Mouse (Mus musculus) intestine, postnatal 0 days (tissue): Measurements from ENCODE around the gene Kcnq5. TPM values are rescaled to one million over a fixed set of nuclear protein-coding genes. Genes with fewer than 3 reads are reported as not detected.

Source experiments
- ATAC-seq: fragments of 200-750 bp; cut with Nextera tagmentation; 2 replicates; pipeline ENCODE4 v1.8.0; 2017; ENCODE audit warnings: mild to moderate bottlenecking, moderate TSS enrichment, moderate library complexity
- H3K27ac ChIP-seq: fragments of 300-500 bp; sonication (generic); 2 replicates; pipeline ENCODE4 v1.5.1; 2014; ENCODE audit warnings: mild to moderate bottlenecking, low read depth, low read length, moderate library complexity
- H3K27me3 ChIP-seq: fragments of 300-500 bp; sonication (generic); replicated peaks from 2 replicates; pipeline ENCODE4 v1.6.1; 2014; ENCODE audit warnings: low read length, mixed read lengths; ENCODE audit not compliant: control insufficient read depth, insufficient read depth
- H3K36me3 ChIP-seq: fragments of 300-500 bp; sonication (generic); 2 replicates; pipeline ENCODE4 v1.6.1; 2014; ENCODE audit warnings: mild to moderate bottlenecking, moderate library complexity; ENCODE audit not compliant: control insufficient read depth, insufficient read depth
- H3K4me1 ChIP-seq: fragments of 300-500 bp; sonication (generic); replicated peaks from 2 replicates; pipeline ENCODE4 v1.6.1; 2014; ENCODE audit warnings: antibody characterized with exemption, low read length, mixed read lengths; ENCODE audit not compliant: control insufficient read depth, insufficient read depth
- H3K4me2 ChIP-seq: fragments of 300-500 bp; sonication (generic); replicated peaks from 2 replicates; pipeline ENCODE4 v1.6.1; 2014; ENCODE audit warnings: low read depth, mild to moderate bottlenecking, moderate library complexity
- H3K4me3 ChIP-seq: fragments of 300-500 bp; sonication (generic); 2 replicates; pipeline ENCODE4 v1.5.1; 2014; ENCODE audit warnings: low read depth, low read length
- H3K9ac ChIP-seq: fragments of 300-500 bp; sonication (generic); 2 replicates; pipeline ENCODE4 v1.6.1; 2014; ENCODE audit warnings: mild to moderate bottlenecking, low read depth, low read length
- H3K9me3 ChIP-seq: fragments of 300-500 bp; sonication (generic); 2 replicates; pipeline ENCODE4 v1.6.1; 2016; ENCODE audit warnings: mixed run types; ENCODE audit not compliant: control insufficient read depth
- CTCF ChIP-seq: sonication (generic); IDR thresholded peaks from 2 replicates; pipeline ENCODE4 v1.5.1; 2016; ENCODE audit warnings: low read depth, mild to moderate bottlenecking, control low read depth, antibody characterized with exemption, moderate library complexity
- WGBS: fragments of 180-500 bp; shearing (Covaris S2); extraction: QIAGEN DNeasy Blood & Tissue Kit; methylation state at CpG from one replicate; pipeline ENCODE4 v1.1.7; 2014; 5-methylcytosine and 5-hydroxymethylcytosine counted together
- polyA plus RNA-seq: library from polyadenylated mRNA; unstranded; fragments of >200 nt; fragmentation: Nextera tagmentation; extraction: Ambion mirVana; gene quantifications from 2 replicates; pipeline ENCODE4 v1.2.1, GENCODE M21; 2015

The Kcnq5 gene
- polyA plus RNA-seq, 1 experiment from 2014 or later = 0.40 TPM

GRCm38 (mm10) chr1:21499815-21500534 lies 461.8 kb downstream of the Kcnq5 start:
- no peaks in the 10 kb centered on the region for H3K9me3 ChIP-seq
- H3K9ac ChIP-seq = no peak overlapping the region
- H3K27me3 ChIP-seq = no peaks in the 10 kb centered on the region
- WGBS = 25% methylated on average over 10 of the region's 10 CpGs
- 0 out of 2 replicates have a peak overlapping the region, but pooled peaks have one; percentile 17 for H3K4me2 ChIP-seq
- ATAC-seq = no peak
- no peaks in the 10 kb centered on the region for H3K4me1 ChIP-seq
- H3K36me3 ChIP-seq = no peaks in the 10 kb centered on the region
- no peak overlapping the region for H3K27ac ChIP-seq
- no peak for TF ChIP-seq CTCF
- H3K4me3 ChIP-seq = no peak overlapping the region

GRCm38 (mm10) chr1:21496307-21496706 lies 465.4 kb downstream of the Kcnq5 start:
- H3K4me3 ChIP-seq = no peak overlapping the region
- H3K4me1 ChIP-seq = no peaks in the 10 kb centered on the region
- H3K27me3 ChIP-seq = no peaks in the 10 kb centered on the region
- H3K4me2 ChIP-seq = no peak overlapping the region
- 89% methylated on average over 3 of the region's 3 CpGs for WGBS
- no peak overlapping the region for H3K9ac ChIP-seq
- H3K9me3 ChIP-seq = no peaks in the 10 kb centered on the region
- H3K36me3 ChIP-seq = no peaks in the 10 kb centered on the region
- no peak overlapping the region for H3K27ac ChIP-seq
- TF ChIP-seq CTCF = no peak
- no peak for ATAC-seq

GRCm38 (mm10) chr1:21488645-21489044 lies 473.1 kb downstream of the Kcnq5 start:
- Histone ChIP-seq H3K4me2 (no peak overlapping the region), H3K4me1 (no peaks in the 10 kb centered on the region), H3K27ac (no peak overlapping the region), H3K4me3 (no peak overlapping the region), H3K36me3 (no peaks in the 10 kb centered on the region), H3K9me3 (no peaks in the 10 kb centered on the region), H3K9ac (no peak overlapping the region), H3K27me3 (no peaks in the 10 kb centered on the region)
- no peak for TF ChIP-seq CTCF
- WGBS = 85% methylated on average over 3 of the region's 3 CpGs
- ATAC-seq = no peak

GRCm38 (mm10) chr1:21486266-21486665 lies 475.5 kb downstream of the Kcnq5 start:
- Histone ChIP-seq H3K27ac (no peak overlapping the region), H3K9me3 (no peaks in the 10 kb centered on the region), H3K9ac (no peak overlapping the region), H3K4me1 (no peaks in the 10 kb centered on the region), H3K36me3 (no peaks in the 10 kb centered on the region), H3K4me2 (no peak overlapping the region), H3K27me3 (no peaks in the 10 kb centered on the region), H3K4me3 (no peak overlapping the region)
- WGBS = 43% methylated on average over 5 of the region's 5 CpGs
- no peak for TF ChIP-seq CTCF
- no peak for ATAC-seq

GRCm38 (mm10) chr1:21469311-21469710 lies 492.4 kb downstream of the Kcnq5 start:
- no peaks in the 10 kb centered on the region for H3K4me1 ChIP-seq
- no peaks in the 10 kb centered on the region for H3K36me3 ChIP-seq
- H3K27me3 ChIP-seq = no peaks in the 10 kb centered on the region
- H3K4me2 ChIP-seq = no peak overlapping the region
- no peak overlapping the region for H3K4me3 ChIP-seq
- TF ChIP-seq CTCF = no peak
- WGBS = 79% methylated on average over 6 of the region's 6 CpGs
- H3K9me3 ChIP-seq = no peaks in the 10 kb centered on the region
- no peak for ATAC-seq
- H3K27ac ChIP-seq = no peak overlapping the region
- H3K9ac ChIP-seq = no peak overlapping the region

GRCm38 (mm10) chr1:21466431-21466830 lies 495.3 kb downstream of the Kcnq5 start:
- no peaks in the 10 kb centered on the region for H3K27me3 ChIP-seq
- no peak overlapping the region for H3K4me2 ChIP-seq
- ATAC-seq = no peak
- H3K4me3 ChIP-seq = no peak overlapping the region
- no peaks in the 10 kb centered on the region for H3K4me1 ChIP-seq
- no peaks in the 10 kb centered on the region for H3K9me3 ChIP-seq
- H3K36me3 ChIP-seq = no peaks in the 10 kb centered on the region
- no peak overlapping the region for H3K27ac ChIP-seq
- WGBS = 87% methylated on average over 4 of the region's 4 CpGs
- no peak for TF ChIP-seq CTCF
- H3K9ac ChIP-seq = no peak overlapping the region
